In the genomic region with DNA sequence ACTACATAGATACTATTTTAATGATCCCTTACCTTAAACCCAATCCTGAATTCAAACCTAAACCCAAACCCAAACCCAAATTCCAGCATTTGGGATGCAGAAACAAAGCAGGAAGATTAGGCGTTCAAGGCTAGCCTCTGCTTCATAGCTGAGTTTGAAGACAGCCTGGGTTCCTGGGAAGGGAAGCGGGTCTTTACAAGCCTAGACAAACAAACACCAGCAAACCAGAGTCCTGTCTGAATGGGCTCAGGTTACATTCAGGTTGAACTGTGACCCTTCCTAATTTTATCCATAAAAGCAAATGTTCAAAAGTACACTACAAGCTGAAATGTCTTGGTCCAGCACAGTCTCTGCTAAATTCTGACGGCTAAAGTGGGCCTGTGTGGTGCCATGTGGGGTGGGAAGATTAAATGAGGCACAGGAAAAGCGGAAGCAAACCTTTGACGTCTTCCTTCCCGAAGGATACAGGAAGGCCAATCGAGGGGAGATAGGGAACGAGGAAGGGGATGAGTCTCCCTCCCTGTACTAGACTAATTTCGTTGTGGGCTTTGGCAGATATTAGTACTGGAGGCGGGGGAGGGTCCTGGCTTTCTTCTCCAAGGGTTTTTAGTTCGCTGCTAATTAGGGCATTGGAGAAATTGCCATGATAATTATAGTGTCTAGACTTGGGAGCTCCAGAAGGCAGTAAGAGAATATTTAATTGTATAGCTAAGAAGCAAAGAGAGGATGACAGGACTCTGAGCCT, we compare ENCODE assay signal across 10 mouse cellular contexts. TPM values are rescaled to one million over a fixed set of nuclear protein-coding genes. Genes with fewer than 3 reads are reported as not detected.
DNase-seq lines count a peak whose midpoint lies in the region; ATAC-seq lines count a peak whose summit lies in the region.
"Had no signal": no experiment of that assay in that cellular context is flagged by ENCODE, and none has a peak within 500 bp of the region (broad histone marks: within the 10 kb centered on the region; RNA-seq: fewer than 3 reads in every experiment).

No protein-coding gene starts in this region.

- DNase-seq in heart, postnatal 25 days (ENCODE audit: low spot score): no peak
- DNase-seq in lung, postnatal 36 days: peak; percentile 41
- DNase-seq in lung, postnatal 25 days (ENCODE audit: low spot score): no peak
- peak; percentile 62 for DNase-seq in forebrain, embryonic 14.5 days (ENCODE audit: low spot score)
- DNase-seq in frontal cortex, postnatal 25 days (ENCODE audit: low spot score in 2 of 2): no peak
- DNase-seq: thymus, postnatal 14 days had no signal

- H3K36me3 ChIP-seq in heart, embryonic 13.5 days: no peaks in the 10 kb centered on the region
- no peaks in the 10 kb centered on the region for H3K36me3 ChIP-seq in forebrain, embryonic 14.5 days (ENCODE audit: control insufficient read depth, insufficient read depth, low read length)
- no peaks in the 10 kb centered on the region for H3K36me3 ChIP-seq in stomach, embryonic 14.5 days (ENCODE audit: control insufficient read depth, insufficient read depth, low read length)
- H3K36me3 ChIP-seq: neural tube, embryonic 13.5 days had no signal

- peak overlapping the region; percentile 2; the same call in 1 of the 2 replicates for H3K27ac ChIP-seq in heart, embryonic 13.5 days (replicated peaks)
- no peak overlapping the region for H3K27ac ChIP-seq in forebrain, embryonic 14.5 days (ENCODE audit: low read depth, low read length)
- H3K27ac ChIP-seq in stomach, embryonic 14.5 days (ENCODE audit: low read length): peak overlapping the region; percentile 6; the same call in 1 of the 2 replicates
- H3K27ac ChIP-seq: neural tube, embryonic 13.5 days had no signal

- no peak for ATAC-seq in heart, embryonic 13.5 days (ENCODE audit: extremely low read depth, insufficient number of reproducible peaks, low FRiP score, low TSS enrichment)
- peak; percentile 57 for ATAC-seq in forebrain, embryonic 14.5 days
- no peak for ATAC-seq in stomach, embryonic 14.5 days (ENCODE audit: insufficient number of reproducible peaks, insufficient read depth, low FRiP score, low read depth)
- ATAC-seq in megakaryocyte-erythroid progenitor cell, adult 5-6 weeks (replicated peaks; ENCODE audit: low FRiP score, low TSS enrichment, poor library complexity, severe bottlenecking): no peak

- H3K4me2 ChIP-seq in heart, embryonic 13.5 days: no peak overlapping the region
- H3K4me2 ChIP-seq in forebrain, embryonic 14.5 days (ENCODE audit: low read length): no peak overlapping the region
- H3K4me2 ChIP-seq in stomach, embryonic 14.5 days (replicated peaks; ENCODE audit: low read depth, low read length): no peak overlapping the region
- H3K4me2 ChIP-seq: neural tube, embryonic 13.5 days had no signal

- peaks cover 12% of the 10 kb centered on the region for H3K4me1 ChIP-seq in heart, embryonic 13.5 days
- no peaks in the 10 kb centered on the region for H3K4me1 ChIP-seq in forebrain, embryonic 14.5 days (ENCODE audit: control insufficient read depth, insufficient read depth, low read length)
- H3K4me1 ChIP-seq in stomach, embryonic 14.5 days (ENCODE audit: control insufficient read depth, insufficient read depth, low read length): peaks cover 24% of the 10 kb centered on the region; the same call in 1 of the 2 replicates
- H3K4me1 ChIP-seq: neural tube, embryonic 13.5 days had no signal

- H3K27me3 ChIP-seq in heart, embryonic 13.5 days (replicated peaks): 0 out of 2 replicates have a peak, but pooled peaks cover 4% of the 10 kb centered on the region
- no peaks in the 10 kb centered on the region for H3K27me3 ChIP-seq in forebrain, embryonic 14.5 days (replicated peaks; ENCODE audit: control insufficient read depth, insufficient read depth, low read length)
- no peaks in the 10 kb centered on the region for H3K27me3 ChIP-seq in stomach, embryonic 14.5 days (ENCODE audit: control insufficient read depth, insufficient read depth, low read length)
- H3K27me3 ChIP-seq: neural tube, embryonic 13.5 days had no signal

- no peak overlapping the region for H3K9ac ChIP-seq in heart, embryonic 13.5 days
- no peak overlapping the region for H3K9ac ChIP-seq in forebrain, embryonic 14.5 days (ENCODE audit: low read length)
- no peak overlapping the region for H3K9ac ChIP-seq in stomach, embryonic 14.5 days (replicated peaks; ENCODE audit: low read depth, low read length)
- H3K9ac ChIP-seq: neural tube, embryonic 13.5 days had no signal

- H3K9me3 ChIP-seq in heart, embryonic 13.5 days: no peaks in the 10 kb centered on the region
- no peaks in the 10 kb centered on the region for H3K9me3 ChIP-seq in forebrain, embryonic 14.5 days (replicated peaks; ENCODE audit: control insufficient read depth, low read length)
- H3K9me3 ChIP-seq in stomach, embryonic 14.5 days (ENCODE audit: control insufficient read depth, low read depth, low read length): no peaks in the 10 kb centered on the region
- H3K9me3 ChIP-seq: neural tube, embryonic 13.5 days had no signal

- no peak overlapping the region for H3K4me3 ChIP-seq in heart, embryonic 13.5 days
- no peak overlapping the region for H3K4me3 ChIP-seq in forebrain, embryonic 14.5 days (ENCODE audit: low read depth, low read length)
- H3K4me3 ChIP-seq in stomach, embryonic 14.5 days (ENCODE audit: low read depth, low read length): no peak overlapping the region
- H3K4me3 ChIP-seq: neural tube, embryonic 13.5 days had no signal

- WGBS in heart, embryonic 13.5 days: 47% methylated on average over 11 of the region's 11 CpGs
- 45% methylated on average over 11 of the region's 11 CpGs for WGBS in forebrain, embryonic 14.5 days
- WGBS in stomach, embryonic 14.5 days: 54% methylated on average over 11 of the region's 11 CpGs

- intact Hi-C loops in heart, postnatal 25 days (cut with DNase I): no loop called here

RNA-seq across cellular contexts. Expression of a gene that starts 16.5 kb away (rescaled TPM):
- polyA plus RNA-seq in heart, embryonic 13.5 days (2015; fragmentation: Nextera tagmentation; extraction: Ambion mirVana): 24.2 and 27.5 TPM in 2 replicates
- total RNA-seq in heart, postnatal 25 days (2021): 10 to 100 TPM; 13.6 to 14.4 TPM
- 29.6 and 36.3 TPM in 2 replicates for polyA plus RNA-seq in forebrain, embryonic 14.5 days (2014; fragmentation: Nextera tagmentation; extraction: Ambion mirVana)
- 53.4 and 53.8 TPM in 2 replicates for polyA plus RNA-seq in stomach, embryonic 14.5 days (2014; fragmentation: Nextera tagmentation; extraction: Ambion mirVana)
- total RNA-seq in megakaryocyte-erythroid progenitor cell, adult 5-6 weeks (2014; fragmentation: Nextera tagmentation): 18.3 and 41.6 TPM in 2 replicates
- total RNA-seq in megakaryocyte-erythroid progenitor cell, adult 5-6 weeks (2017): 30.3 and 36.2 TPM in 2 replicates

Comparison
In these comparisons a context has a peak if more than half of its experiments do, and no peak if none do; other contexts are left out.
1. DNase-seq: peak in lung, postnatal 36 days (single experiment) and forebrain, embryonic 14.5 days (single experiment); none in heart, postnatal 25 days (single experiment), lung, postnatal 25 days (single experiment) and frontal cortex, postnatal 25 days (0 of 2).